Mouse (Mus musculus) liver, adult 2 months (tissue): ENCODE data around the gene Ntm.

Source experiments
- CTCF ChIP-seq: fragments of 200-500 bp; IDR thresholded peaks from 2 replicates; pipeline ENCODE4 v1.5.1; 2011; ENCODE audit warnings: low read depth, low read length, control low read depth
- POLR2A ChIP-seq: fragments of 200-500 bp; IDR thresholded peaks from 2 replicates; pipeline ENCODE4 v1.6.1; 2011; ENCODE audit warnings: low read length, control low read depth; ENCODE audit not compliant: insufficient read depth; ENCODE audit errors: extremely low read depth

- TF ChIP-seq CTCF: no peak
- TF ChIP-seq POLR2A: no peak
Observed at GRCm38 (mm10) chr9:29647764-29648163, 315.2 kb downstream of the Ntm start.
